Mouse (Mus musculus): ENCODE results near the gene Gm47995.
"Not testable (repeated sequence)": the region's sequence is repeated elsewhere in the genome, so short reads cannot be mapped to it uniquely, and the experiment has no call there.

Gene Gm47995

DNA sequence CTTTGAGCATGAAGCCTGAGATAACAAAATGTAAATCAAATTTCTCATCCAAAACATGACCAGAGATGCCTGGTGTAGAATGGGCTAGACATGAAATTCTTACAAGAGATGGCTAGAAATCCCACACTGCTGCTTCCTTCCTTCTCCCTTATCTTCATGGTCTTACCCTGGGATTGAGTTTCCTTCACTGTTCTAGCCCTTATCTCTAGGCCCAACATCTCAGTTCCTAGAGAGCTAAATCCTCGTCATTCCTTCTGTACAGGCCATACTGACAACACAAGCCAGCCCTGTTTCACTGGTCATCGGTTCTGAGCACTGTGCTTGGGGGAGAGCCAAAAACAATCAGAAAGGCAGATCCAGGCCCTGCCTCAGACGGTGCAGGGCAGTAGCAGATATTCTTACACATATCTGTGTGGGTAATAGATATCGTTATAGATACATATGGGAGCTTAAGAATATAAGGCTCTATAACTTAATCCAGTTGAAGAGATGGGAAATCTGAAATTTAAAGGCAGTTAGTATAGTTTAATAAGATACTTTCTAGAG is 11.3 kb upstream of the Gm47995 start:
- DNase-seq: not testable (repeated sequence)

DNA sequence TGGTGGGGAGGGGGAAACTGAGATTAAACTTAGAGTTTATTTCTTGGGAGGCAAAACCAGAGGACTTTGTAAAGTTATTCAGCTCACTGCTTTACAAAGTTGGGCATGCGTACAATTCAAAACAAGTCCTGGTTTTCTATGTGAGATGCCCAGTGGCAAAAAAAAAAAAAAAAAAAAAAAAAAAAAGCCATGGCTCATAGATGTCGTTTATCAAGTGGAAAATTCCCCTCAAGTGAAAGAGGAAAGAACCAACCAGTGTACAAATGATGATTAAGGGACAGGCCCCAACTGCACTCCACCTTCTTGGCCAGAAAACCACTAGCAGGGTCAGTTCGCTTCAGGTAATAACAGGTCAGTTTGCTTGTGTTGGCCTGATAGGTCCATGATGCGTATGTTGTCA is 9.8 kb upstream of the Gm47995 start:
- no peak for DNase-seq

DNA sequence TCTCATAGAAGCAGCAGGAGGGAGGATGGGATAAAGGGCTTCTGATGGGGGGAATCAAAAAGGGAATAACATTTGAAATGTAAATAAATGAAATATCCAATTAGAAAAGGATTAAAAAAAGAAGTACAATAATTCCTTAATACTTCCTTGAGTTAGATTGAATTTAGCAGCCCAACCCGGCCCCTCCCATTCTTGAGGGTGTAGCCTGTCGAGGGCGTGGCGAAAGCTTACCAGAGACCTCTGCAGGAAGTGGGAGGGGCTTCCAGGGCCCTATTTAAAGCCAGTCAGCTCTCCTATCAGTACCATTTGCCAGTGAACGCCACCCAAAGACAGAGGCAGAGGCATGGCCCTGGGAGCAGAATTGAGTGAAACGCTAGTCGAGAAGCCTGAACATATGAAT is 6.2 kb upstream of the Gm47995 start, which contains the start of gene Gm8947:
Gene Gm8947, plus strand, starts transcription at position 302 of the 400 bp plus-strand sequence.
- not testable (repeated sequence) for DNase-seq

GRCm38 (mm10) chr1:151192739-151193138 is 5.5 kb upstream of the Gm47995 start:
- not testable (repeated sequence) for DNase-seq

DNA sequence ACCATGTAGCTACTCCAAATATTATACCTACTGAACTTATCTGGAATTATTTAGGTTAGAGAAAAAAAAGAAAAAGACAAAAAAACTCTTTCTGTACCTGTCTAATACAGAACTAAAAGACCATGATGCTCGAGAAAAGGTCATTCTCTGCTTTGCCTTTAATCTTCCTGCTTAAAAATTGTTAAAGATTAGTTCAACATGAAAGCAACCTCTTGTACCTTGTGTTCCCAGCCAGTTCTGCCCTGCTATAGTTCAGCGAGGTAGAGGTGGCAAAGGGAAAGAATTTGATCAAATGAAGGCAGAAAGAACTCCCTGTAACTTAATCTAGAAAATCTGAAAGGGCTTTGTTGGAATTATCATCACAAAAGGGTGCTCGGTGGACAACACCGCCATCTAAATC is 2.3 kb upstream of the Gm47995 start:
- DNase-seq: not testable (repeated sequence)

DNA sequence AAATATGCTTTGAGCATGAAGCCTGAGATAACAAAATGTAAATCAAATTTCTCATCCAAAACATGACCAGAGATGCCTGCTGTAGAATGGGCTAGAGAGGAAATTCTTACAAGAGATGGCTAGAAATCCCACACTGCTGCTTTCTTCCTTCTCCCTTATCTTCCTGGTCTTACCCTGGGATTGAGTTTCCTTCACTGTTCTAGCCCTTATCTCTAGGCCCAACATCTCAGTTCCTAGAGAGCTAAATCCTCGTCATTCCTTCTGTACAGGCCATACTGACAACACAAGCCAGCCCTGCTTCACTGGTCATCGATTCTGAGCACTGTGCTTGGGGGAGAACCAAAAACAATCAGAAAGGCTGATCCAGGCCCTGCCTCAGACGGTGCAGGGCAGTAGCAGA is 1.6 kb upstream of the Gm47995 start:
- not testable (repeated sequence) for DNase-seq

- DNase-seq: not testable (repeated sequence)
These were observed 2.4 kb downstream of the Gm47995 start for GRCm38 (mm10) chr1:151200620-151201019.

DNA sequence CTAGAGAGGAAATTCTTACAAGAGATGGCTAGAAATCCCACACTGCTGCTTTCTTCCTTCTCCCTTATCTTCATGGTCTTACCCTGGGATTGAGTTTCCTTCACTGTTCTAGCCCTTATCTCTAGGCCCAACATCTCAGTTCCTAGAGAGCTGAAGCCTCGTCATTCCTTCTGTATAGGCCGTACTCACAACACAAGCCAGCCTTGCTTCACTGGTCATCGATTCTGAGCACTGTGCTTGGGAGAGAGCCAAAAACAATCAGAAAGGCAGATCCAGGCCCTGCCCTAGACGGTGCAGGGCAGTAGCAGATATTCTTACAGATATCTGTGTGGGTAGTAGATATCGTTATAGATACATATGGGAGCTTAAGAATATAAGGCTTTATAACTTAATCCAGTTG is 4.5 kb downstream of the Gm47995 start:
- DNase-seq: not testable (repeated sequence)

DNA sequence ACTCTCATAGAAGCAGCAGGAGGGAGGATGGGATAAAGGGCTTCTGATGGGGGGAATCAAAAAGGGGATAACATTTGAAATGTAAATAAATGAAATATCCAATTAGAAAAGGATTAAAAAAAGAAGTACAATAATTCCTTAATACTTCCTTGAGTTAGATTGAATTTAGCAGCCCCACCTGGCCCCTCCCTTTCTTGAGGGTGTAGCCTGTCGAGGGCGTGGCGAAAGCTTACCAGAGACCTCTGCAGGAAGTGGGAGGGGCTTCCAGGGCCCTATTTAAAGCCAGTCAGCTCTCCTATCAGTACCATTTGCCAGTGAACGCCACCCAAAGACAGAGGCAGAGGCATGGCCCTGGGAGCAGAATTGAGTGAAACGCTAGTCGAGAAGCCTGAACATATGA is 5.6 kb downstream of the Gm47995 start, which contains the start of gene 3110040M04Rik:
Gene 3110040M04Rik, plus strand, starts transcription at position 304 of the 400 bp plus-strand sequence.
- DNase-seq: not testable (repeated sequence)

- DNase-seq: not testable (repeated sequence)
These were observed 10.2 kb downstream of the Gm47995 start for GRCm38 (mm10) chr1:151208493-151208892.

DNA sequence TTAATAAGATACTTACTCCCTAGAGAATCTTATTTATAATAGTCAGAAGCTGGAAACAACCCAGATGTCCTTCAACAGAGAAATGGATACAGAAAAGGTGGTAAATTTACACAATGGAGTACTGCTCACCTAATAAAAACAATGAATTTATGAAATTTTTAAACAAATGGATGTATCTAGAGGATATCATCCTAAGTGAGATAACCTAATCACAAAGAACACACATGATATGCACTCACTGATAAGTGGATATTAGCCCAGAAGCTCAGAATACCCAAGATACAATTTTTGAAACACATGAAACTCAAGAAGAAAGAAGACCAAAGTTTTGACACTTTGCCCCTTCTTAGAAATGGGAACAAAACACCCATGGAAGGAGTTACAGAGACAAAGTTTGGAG is 10.7 kb downstream of the Gm47995 start:
- DNase-seq: not testable (repeated sequence)

DNA sequence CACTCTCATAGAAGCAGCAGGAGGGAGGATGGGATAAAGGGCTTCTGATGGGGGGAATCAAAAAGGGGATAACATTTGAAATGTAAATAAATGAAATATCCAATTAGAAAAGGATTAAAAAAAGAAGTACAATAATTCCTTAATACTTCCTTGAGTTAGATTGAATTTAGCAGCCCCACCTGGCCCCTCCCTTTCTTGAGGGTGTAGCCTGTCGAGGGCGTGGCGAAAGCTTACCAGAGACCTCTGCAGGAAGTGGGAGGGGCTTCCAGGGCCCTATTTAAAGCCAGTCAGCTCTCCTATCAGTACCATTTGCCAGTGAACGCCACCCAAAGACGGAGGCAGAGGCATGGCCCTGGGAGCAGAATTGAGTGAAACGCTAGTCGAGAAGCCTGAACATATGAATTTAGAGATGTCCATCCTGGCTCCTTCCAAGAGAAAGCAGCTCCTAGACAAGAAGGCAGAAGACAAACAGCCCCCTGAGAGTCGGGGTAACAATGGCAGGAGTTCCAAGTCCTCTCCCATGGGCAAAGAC is 11.6 kb downstream of the Gm47995 start, which contains the start of gene Gm47996:
Gene Gm47996, plus strand, starts transcription at position 308 of the 532 bp plus-strand sequence.
- DNase-seq: not testable (repeated sequence)

DNA sequence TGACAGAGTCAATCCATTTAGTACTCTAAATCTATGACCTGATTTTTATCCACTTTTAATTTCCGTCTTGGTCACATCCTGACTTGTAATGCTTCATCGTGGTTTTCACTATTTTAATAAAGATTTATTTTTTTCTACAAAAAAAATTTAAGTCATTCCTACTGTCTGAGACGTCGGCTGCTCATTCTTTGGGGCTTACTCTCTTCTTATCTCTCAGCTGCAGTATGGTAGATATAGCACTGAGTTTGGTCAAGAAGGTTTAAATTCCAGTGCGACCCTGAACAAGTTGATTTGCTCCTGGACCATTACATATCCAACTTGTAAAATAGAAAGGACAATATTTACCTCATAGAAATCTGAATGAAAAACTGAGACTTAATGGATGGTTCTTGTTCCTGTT is 13.4 kb downstream of the Gm47995 start:
- not testable (repeated sequence) for DNase-seq

- DNase-seq: no peak
These were observed 16.6 kb downstream of the Gm47995 start for GRCm38 (mm10) chr1:151214862-151215261.

DNA sequence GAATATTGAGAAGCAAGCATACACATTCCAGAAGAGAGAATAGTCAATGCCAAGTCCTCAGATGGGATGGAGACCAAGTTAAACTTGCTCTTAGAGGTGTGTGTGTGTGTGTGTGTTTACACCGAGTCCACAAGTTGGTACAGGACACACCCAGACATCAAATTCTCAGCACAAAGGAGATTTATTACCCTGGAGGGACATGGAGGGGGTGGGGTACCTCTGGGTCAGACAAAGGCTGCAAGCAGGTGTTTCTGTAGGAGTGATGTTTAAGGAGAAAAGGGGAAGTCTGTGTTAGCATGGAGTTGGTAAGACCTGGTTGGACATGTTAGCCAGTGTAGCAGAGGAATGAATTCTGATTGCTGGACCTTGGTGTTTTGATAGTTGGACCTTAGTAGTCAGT is 17.7 kb downstream of the Gm47995 start:
- DNase-seq: no peak

GRCm38 (mm10) chr1:151216417-151216816 is 18.2 kb downstream of the Gm47995 start:
- DNase-seq: no peak

GRCm38 (mm10) chr1:151219045-151219444 is 20.8 kb downstream of the Gm47995 start:
- DNase-seq: no peak

GRCm38 (mm10) chr1:151220098-151220497 is 21.9 kb downstream of the Gm47995 start:
- DNase-seq: no peak

GRCm38 (mm10) chr1:151222561-151223267 is 24.5 kb downstream of the Gm47995 start:
- DNase-seq: no peak

- no peak for DNase-seq
These were observed 25.1 kb downstream of the Gm47995 start for GRCm38 (mm10) chr1:151223377-151223776.

DNA sequence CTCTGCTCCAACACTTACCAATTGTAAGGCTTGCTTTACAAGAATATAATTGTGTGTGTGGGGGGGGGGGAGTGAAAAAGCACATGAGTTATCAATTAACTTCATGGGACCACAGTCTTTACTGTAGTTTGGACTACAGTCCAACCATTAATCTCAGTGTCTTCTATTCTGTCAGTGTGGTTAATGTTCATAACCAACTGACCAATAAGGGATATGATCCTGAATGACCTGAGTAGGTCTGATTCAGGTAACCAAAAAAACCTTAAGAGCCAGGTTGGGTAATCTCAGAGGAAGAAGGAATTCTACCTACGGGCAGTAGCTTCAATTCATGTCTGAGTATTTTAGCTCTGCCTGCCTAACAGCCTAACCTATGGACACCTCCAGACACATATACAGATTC is 26.3 kb downstream of the Gm47995 start:
- no peak for DNase-seq

GRCm38 (mm10) chr1:151227506-151227905 is 29.3 kb downstream of the Gm47995 start:
- no peak for DNase-seq

GRCm38 (mm10) chr1:151228320-151228989 is 30.2 kb downstream of the Gm47995 start:
- no peak for DNase-seq

DNA sequence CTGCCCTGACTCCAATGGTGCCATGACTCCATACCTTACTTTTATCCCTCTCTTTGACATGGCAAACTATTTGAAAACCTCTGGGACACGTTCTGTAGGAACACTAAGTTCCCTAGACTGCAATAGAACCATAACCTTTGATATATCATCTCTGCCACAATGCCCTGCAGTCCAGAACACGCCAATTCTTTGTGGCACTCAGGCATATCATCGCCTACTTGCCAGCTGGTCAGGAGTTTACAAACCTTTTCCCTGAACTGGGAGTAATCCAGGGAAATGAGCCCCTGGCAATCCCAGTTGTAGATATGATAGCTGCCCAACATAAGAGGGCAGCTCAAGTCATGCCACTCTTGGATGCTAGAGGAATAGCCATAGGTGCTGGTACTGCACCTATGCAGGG is 34.1 kb downstream of the Gm47995 start:
- DNase-seq: no peak
